Mouse (Mus musculus) cerebral cortex, adult 2 months (tissue): Measurements from ENCODE around the gene BC005624.

Experiments
- WGBS: fragments of 180-500 bp; shearing (Covaris S2); methylation state at CpG from one replicate; pipeline ENCODE4 v1.1.7; 2018; 5-methylcytosine and 5-hydroxymethylcytosine counted together

Gene BC005624

GRCm38 (mm10) chr2:30928893-30929482, 53.0 kb downstream of the BC005624 start:
- WGBS: 29% methylated on average over 12 of the region's 12 CpGs

- WGBS: 22% methylated on average over 14 of the region's 14 CpGs
These were observed 54.0 kb downstream of the BC005624 start for GRCm38 (mm10) chr2:30927844-30928628.

- WGBS: 53% methylated on average over 9 of the region's 9 CpGs
These were observed 54.7 kb downstream of the BC005624 start for GRCm38 (mm10) chr2:30927151-30927781.

GRCm38 (mm10) chr2:30926381-30926780, 55.6 kb downstream of the BC005624 start:
- whole genome bisulfite sequencing: 84% methylated on average over 4 of the region's 4 CpGs

- WGBS: 93% methylated on average over 4 of the region's 4 CpGs
These were observed 56.8 kb downstream of the BC005624 start for GRCm38 (mm10) chr2:30925181-30925580.

GRCm38 (mm10) chr2:30923099-30923498, 58.9 kb downstream of the BC005624 start:
- WGBS: 47% methylated on average over 3 of the region's 3 CpGs
